Mouse (Mus musculus): ENCODE measurements around the gene Hmgb3. TPM values are rescaled to one million over a fixed set of nuclear protein-coding genes. Genes with fewer than 3 reads are reported as not detected.

The Hmgb3 gene
- polyA plus RNA-seq, 1 experiment from 2014 or later, result 839 TPM

DNA sequence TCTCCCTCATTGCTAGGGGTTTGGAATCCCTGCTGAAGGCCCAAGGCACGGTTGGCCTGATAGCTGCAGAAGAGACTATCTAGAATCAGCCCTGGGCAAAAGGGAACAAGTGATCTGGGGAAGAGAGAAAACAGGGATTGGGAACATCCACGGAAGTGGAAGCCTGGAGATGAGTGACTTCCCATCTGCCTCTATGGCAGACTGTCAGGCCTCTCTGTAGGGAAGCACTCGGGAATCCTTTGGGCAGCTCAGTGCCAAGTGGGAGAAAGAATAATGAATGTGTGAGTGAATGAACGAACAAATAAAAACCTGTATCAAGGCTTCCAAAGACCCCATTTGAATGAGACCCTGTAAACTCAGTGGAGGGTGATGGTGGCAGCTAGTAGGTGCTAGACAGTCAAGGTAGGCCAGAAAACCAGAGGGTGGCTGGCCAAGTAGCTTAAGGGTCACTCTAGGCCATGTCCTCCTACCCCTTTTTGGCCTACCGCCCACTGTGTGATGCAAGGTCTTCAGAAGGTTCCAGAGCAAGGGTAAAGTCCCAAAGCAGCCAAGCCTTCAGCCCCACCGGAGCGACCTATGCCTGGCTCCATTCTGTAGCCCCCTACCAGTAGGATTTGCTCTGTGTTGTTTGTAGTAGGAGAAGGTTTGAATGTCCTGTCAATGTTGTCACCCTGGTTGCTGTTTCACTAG is 14.8 kb upstream of the Hmgb3 start:
- WGBS, result 80% methylated on average over 7 of the region's 7 CpGs
- Histone ChIP-seq H3K36me3 (replicated peaks) (no peaks in the 10 kb centered on the region), H3K27ac (no peak overlapping the region), H3K4me1 (no peaks in the 10 kb centered on the region), H3K9me3 (no peaks in the 10 kb centered on the region), H3K27me3 (ENCODE audit: poor library complexity, severe bottlenecking) (peaks cover 30% of the 10 kb centered on the region), H3K4me3 (no peak overlapping the region)
- no peak for DNase-seq (ENCODE audit: extremely low spot score, low spot score)

DNA sequence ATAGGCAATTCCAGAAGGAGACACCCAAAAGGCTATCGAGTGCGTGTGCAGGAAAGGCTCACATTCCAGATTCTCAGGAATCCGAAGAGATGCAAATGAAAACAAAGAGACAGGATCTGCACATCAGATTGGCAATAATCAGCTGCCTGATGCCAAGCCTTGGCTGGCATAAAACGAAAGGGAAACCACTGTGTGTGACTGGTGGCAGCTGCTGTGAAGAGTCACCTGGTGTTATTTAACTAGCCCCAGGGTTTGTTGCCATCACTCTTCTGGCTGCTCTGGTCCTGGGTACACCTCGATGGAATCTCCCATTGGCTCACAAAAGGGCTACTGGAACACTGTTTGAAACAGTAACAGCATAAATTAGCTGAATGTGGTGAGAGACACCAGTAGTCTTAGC is 11.0 kb upstream of the Hmgb3 start:
- 83% methylated on average over 5 of the region's 5 CpGs for WGBS
- no peaks in the 10 kb centered on the region for H3K36me3 ChIP-seq (replicated peaks)
- DNase-seq (ENCODE audit: extremely low spot score, low spot score), result no peak
- no peak overlapping the region for H3K4me3 ChIP-seq
- no peaks in the 10 kb centered on the region for H3K9me3 ChIP-seq
- H3K27ac ChIP-seq, result no peak overlapping the region
- peaks cover 25% of the 10 kb centered on the region for H3K27me3 ChIP-seq (ENCODE audit: poor library complexity, severe bottlenecking)
- no peaks in the 10 kb centered on the region for H3K4me1 ChIP-seq

DNA sequence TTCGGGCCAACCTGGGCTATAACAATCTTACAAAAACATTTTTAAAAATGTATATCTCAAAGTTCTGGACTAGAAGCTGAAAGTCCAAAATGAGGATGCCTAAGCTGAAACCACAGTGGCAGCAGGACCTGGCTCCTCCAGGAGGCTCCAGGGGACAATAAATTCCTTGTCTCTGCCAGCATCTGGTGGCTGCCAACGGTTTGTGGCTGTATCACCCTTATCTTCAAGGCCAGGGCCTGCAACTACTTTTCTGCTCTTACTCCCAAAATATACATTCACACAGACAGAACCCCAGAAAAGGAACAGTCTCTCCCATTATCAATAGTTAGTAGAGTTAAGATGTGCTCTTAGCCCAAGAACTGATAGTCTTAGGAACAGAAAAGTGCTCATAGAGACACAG is 10.6 kb upstream of the Hmgb3 start:
- H3K4me1 ChIP-seq, result no peaks in the 10 kb centered on the region
- H3K9me3 ChIP-seq, result no peaks in the 10 kb centered on the region
- no peaks in the 10 kb centered on the region for H3K36me3 ChIP-seq (replicated peaks)
- H3K4me3 ChIP-seq, result no peak overlapping the region
- no peak for DNase-seq (ENCODE audit: extremely low spot score, low spot score)
- 88% methylated on average over 2 of the region's 2 CpGs for WGBS
- H3K27me3 ChIP-seq (ENCODE audit: poor library complexity, severe bottlenecking), result peaks cover 30% of the 10 kb centered on the region
- no peak overlapping the region for H3K27ac ChIP-seq

DNA sequence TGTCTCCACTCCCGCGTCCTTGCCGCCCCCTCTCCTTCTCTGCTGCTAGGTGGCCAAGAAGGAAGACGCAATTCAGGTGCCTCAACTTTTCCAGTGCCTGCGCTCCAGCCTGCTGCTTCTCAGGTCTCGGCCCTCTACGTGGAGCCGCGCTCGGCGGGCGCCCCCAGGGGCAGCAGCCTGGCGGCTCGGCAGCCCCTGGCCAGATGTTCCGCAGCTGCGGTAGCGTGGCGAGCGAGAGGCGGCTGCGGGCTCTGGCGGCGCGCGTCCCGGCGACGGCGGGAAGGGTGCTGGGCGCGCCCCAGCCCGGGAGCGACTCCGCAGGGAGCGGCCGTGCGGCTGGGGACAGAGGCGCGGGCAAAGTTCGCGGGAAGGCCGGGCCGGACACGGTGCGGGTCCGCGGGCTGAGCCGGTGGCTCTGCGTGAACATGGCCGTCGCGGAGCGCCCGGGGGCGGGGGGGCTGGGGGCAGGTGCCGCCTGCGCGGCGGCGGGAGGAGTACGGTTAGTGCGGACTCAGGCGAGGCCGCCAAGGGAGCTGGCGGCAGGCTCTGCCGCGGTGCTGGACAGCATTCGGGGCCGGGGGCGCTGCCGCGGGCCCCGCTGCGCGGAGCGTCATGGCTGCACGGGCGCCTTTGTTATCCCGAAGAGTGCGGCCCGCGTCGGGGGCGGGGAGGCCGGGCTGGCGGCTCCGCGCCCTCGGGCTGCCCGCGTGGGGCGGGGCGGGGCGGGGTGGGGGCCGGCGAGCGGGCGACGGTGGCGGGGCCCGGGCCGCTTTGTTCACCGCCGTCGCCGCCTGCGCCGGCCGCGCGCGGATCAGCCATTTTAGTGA is 610 bp downstream of the Hmgb3 start:
- H3K4me1 ChIP-seq, result peaks cover 11% of the 10 kb centered on the region; the same call in 1 of the 2 replicates

DNA sequence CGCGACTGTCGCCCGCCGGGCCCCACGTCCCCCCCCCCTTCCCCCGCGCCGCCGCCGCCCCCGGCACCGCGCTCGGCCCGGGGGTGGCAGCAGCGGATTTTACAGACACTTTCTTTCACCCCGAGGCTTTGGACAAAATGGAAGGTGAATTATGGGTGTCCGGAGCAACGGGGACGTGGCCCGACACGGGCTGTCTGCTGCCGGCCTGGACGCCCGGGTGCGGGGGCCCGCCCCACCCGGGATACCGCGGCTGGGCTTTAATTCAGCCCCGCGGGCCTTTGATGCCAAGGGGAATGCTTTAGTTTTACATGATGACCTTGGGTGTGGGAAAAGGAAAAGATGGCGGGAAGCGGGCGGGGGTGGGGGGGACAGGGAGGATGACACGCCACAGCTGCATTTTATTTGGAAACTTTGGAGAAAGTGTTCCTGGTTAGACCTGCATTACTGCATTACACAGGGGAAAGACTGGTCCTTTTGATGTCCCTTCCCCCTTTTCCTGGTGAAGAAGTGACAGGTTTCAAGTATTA is 1.3 kb downstream of the Hmgb3 start:
- Histone ChIP-seq H3K27ac (peak overlapping the region; percentile 99), H3K36me3 (replicated peaks) (peaks cover 32% of the 10 kb centered on the region), H3K27me3 (ENCODE audit: poor library complexity, severe bottlenecking) (peaks cover 18% of the 10 kb centered on the region), H3K9me3 (no peaks in the 10 kb centered on the region), H3K4me3 (peak overlapping the region; percentile 77), H3K4me1 (peaks cover 11% of the 10 kb centered on the region; the same call in 1 of the 2 replicates)
- WGBS, result 29% methylated on average over 36 of the region's 37 CpGs
- DNase-seq (ENCODE audit: extremely low spot score, low spot score), result peak; percentile 23

More for the DNA sequence above, 610 bp downstream of the Hmgb3 start:
- peaks cover 18% of the 10 kb centered on the region for H3K27me3 ChIP-seq (ENCODE audit: poor library complexity, severe bottlenecking)
- H3K27ac ChIP-seq, result peak overlapping the region; percentile 99
- peak; percentile 38 for DNase-seq (ENCODE audit: extremely low spot score, low spot score)
- H3K4me3 ChIP-seq, result peak overlapping the region; percentile 77
- H3K36me3 ChIP-seq (replicated peaks), result peaks cover 25% of the 10 kb centered on the region
- WGBS, result 28% methylated on average over 111 of the region's 112 CpGs
- H3K9me3 ChIP-seq, result no peaks in the 10 kb centered on the region

DNA sequence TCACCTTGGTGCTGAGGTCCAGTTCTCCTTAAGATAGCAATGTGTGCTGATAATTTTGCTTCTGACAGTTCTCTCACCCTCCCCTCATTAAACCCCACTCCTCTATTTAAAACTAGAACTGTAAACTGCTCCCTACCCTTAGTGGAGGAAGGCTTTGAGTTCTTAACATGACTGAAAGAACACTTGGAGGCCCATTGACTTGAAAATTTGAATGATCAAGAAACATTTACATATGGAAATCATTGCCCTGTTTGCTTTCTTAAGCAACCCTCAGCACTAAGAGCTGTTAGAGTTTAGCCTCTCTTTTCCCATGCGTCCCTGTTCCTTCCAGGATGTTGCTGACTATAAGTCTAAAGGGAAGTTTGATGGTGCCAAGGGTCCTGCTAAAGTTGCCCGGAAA is 3.6 kb downstream of the Hmgb3 start:
- no peak for DNase-seq (ENCODE audit: extremely low spot score, low spot score)
- WGBS, result 83% methylated on average over 2 of the region's 2 CpGs
- Histone ChIP-seq H3K27ac (no peak overlapping the region), H3K4me1 (peaks cover 11% of the 10 kb centered on the region; the same call in 1 of the 2 replicates), H3K36me3 (replicated peaks) (peaks cover 36% of the 10 kb centered on the region), H3K27me3 (ENCODE audit: poor library complexity, severe bottlenecking) (peaks cover 9% of the 10 kb centered on the region), H3K9me3 (no peaks in the 10 kb centered on the region), H3K4me3 (no peak overlapping the region)

DNA sequence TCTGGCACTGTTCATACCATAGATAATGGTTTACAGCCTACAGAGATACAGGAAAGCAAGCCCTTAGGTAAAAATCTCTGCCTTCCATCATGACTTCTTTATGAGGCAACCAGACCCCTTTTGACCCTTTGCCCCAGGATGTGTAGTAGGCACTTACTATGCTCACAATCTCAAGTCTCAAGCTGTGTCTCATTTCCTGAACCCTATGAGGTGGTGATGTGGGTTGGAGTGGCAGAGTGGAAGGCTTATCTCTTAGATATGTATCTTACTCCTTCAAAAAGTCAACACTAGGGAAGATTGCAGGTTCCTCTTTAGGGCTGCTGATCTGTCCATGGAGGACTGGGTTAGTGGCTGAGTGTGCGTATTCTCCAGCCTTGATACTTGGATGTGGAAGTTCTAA is 5.1 kb downstream of the Hmgb3 start:
- no peaks in the 10 kb centered on the region for H3K9me3 ChIP-seq
- no peak overlapping the region for H3K27ac ChIP-seq
- no peak overlapping the region for H3K4me3 ChIP-seq
- H3K4me1 ChIP-seq, result peaks cover 7% of the 10 kb centered on the region; the same call in 1 of the 2 replicates
- 100% methylated on average over 1 of the region's 1 CpGs for WGBS
- H3K36me3 ChIP-seq (replicated peaks), result peaks cover 36% of the 10 kb centered on the region
- H3K27me3 ChIP-seq (ENCODE audit: poor library complexity, severe bottlenecking), result no peaks in the 10 kb centered on the region
- no peak for DNase-seq (ENCODE audit: extremely low spot score, low spot score)

DNA sequence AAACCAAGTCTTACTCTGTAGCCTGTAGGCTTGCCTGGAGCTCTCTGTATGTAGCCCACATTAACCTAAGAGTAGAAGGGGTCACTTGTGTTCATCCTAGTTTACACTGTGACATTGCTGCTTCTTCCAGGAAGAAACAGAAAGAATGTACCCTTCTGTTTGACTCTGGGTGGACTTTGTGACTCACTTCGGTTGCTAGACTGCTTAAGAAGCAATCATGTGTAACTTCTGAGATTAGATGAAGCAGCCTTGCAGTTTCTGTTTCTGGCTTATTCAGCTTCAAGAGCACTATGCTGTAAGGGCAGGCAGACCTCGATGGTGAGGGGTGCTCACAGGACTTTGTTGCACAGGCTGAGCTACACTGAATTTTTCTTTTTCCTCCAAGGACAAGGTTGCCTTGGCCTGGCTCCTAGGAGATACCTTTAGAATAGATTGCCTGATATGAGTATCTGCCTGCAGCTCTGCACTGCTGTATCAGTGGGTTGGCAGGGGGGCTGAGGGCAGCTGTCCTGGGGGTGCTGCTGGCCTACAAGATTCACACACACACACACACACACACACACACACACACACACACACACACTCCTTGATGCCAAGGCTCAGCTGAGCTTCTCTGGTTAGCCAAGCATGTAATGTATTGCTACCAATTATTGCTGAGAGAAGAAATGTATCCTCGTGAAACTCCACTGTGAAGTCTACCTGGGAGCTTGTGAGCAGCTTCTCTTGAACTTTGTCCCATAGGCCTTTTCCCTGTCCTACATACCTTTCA is 17.6 kb downstream of the Hmgb3 start:
- H3K9me3 ChIP-seq, result no peaks in the 10 kb centered on the region
- no peaks in the 10 kb centered on the region for H3K4me1 ChIP-seq
- no peaks in the 10 kb centered on the region for H3K27me3 ChIP-seq (ENCODE audit: poor library complexity, severe bottlenecking)
- H3K27ac ChIP-seq, result no peak overlapping the region
- no peak for DNase-seq (ENCODE audit: extremely low spot score, low spot score)
- H3K4me3 ChIP-seq, result no peak overlapping the region
- no peaks in the 10 kb centered on the region for H3K36me3 ChIP-seq (replicated peaks)
- 81% methylated on average over 3 of the region's 3 CpGs for WGBS

DNA sequence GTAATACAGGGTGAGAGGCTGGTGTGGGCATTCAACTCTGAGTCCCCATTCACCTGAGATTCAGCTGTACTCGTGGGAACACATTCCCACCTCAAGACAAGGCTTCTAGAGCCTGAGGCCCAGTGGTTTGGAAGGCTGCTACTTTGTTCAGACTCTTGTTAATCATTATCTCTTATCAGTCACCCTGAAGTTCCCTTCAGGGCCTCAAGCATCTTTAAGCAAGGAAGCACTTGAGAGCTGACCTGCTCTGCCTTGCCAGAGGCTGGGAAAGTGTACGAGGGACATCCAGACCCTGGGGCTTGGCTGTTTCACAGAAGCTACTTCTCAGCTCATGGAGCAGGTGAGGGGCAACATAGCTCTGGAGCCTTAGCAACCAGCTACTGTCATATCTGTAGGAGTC is 19.8 kb downstream of the Hmgb3 start:
- H3K9me3 ChIP-seq, result no peaks in the 10 kb centered on the region
- WGBS, result 61% methylated on average over 2 of the region's 2 CpGs
- H3K36me3 ChIP-seq (replicated peaks), result no peaks in the 10 kb centered on the region
- no peak overlapping the region for H3K27ac ChIP-seq
- no peak overlapping the region for H3K4me3 ChIP-seq
- H3K27me3 ChIP-seq (ENCODE audit: poor library complexity, severe bottlenecking), result no peaks in the 10 kb centered on the region
- DNase-seq (ENCODE audit: extremely low spot score, low spot score), result no peak
- no peaks in the 10 kb centered on the region for H3K4me1 ChIP-seq

DNA sequence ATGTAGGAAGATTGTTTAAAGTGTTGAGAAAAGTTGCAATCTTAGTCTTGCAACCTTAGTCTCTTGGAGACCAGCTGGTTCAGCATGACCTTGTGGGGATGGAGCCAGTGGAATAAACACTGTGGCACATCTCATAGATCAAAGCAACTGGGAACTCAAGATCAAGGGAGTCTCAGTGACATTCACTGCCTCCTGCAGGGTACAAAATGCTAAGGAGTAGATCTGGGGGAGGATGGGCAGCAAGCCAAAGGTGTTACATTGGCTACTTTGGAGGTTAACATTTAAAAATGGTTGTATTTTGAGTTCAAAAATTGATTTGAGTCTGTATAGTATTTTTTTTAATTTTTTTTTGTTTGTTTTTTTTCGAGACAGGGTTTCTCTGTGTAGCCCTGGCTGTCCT is 33.5 kb downstream of the Hmgb3 start:
- DNase-seq (ENCODE audit: extremely low spot score, low spot score), result no peak
- H3K9me3 ChIP-seq, result no peaks in the 10 kb centered on the region
- H3K4me3 ChIP-seq, result no peak overlapping the region
- no peaks in the 10 kb centered on the region for H3K27me3 ChIP-seq (ENCODE audit: poor library complexity, severe bottlenecking)
- 76% methylated on average over 1 of the region's 1 CpGs for WGBS
- H3K27ac ChIP-seq, result no peak overlapping the region
- no peaks in the 10 kb centered on the region for H3K4me1 ChIP-seq
- H3K36me3 ChIP-seq (replicated peaks), result no peaks in the 10 kb centered on the region

DNA sequence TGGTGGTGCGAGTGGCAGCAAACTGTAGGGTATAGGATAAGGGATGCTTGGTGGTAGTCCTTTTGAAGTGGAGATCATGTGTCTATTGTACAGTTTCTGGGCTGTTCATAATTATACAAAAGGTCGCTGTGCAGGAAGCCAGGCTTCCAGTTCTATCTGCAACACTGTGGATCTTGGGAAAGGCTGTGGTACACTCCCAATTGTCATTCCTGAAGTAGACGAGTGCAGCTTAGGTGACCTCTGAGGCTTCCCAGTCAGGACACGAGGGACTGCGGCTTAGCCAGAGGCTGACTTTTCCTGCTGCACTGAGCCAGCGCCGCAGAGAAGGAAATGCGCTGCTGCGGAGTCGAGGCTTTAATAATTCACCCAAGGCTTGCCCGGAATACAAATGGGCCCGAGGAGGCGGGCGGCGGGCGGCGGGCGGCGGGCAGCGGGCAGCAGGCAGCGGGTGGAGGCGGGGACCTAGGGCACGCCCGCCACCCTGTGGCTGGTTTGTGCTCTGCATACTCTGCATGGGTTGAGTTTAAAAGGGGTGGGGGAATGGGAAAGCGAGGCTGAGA is 45.4 kb downstream of the Hmgb3 start:
- peaks cover 32% of the 10 kb centered on the region for H3K27me3 ChIP-seq (ENCODE audit: poor library complexity, severe bottlenecking)
- peak overlapping the region; percentile 47 for H3K4me3 ChIP-seq
- WGBS, result 16% methylated on average over 25 of the region's 25 CpGs

More for the DNA sequence above, 45.4 kb downstream of the Hmgb3 start:
- Histone ChIP-seq H3K4me1 (peaks cover 5% of the 10 kb centered on the region; the same call in 1 of the 2 replicates), H3K9me3 (no peaks in the 10 kb centered on the region), H3K27ac (no peak overlapping the region), H3K36me3 (replicated peaks) (no peaks in the 10 kb centered on the region)
- peak; percentile 62 for DNase-seq (ENCODE audit: extremely low spot score, low spot score)
